Mouse (Mus musculus) c-Kit-negative CD71-positive TER-119-positive erythroid progenitor cells, embryonic 14.5 days (primary cell): ENCODE measurements around the gene Ccdc15.
"Not testable (repeated sequence)": the region's sequence is repeated elsewhere in the genome, so short reads cannot be mapped to it uniquely, and the experiment has no call there.

Experiments
- DNase-seq: peaks from one replicate; pipeline ENCODE4 v3.0.0-alpha.2; 2013; ENCODE audit warnings: low read depth, low spot score

Gene Ccdc15

DNA sequence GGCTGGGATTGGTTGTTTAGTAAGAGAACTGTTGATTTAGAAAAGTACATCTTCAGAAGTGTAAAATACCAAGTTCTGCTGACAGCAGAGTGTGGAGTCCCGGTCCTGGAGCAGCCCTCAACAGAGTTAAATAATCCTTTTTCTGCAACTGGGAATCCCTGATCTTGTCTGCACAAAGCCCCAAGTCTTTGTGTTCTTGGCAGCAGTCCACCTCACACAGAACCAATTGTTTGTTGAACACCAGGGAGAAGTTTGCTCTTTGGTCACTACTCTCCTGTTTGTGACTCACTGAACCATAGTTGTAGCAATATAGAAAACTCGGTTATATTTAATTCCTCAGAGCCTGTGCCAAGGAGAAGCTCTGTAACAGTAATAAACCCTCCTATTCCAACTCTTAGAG is 3.0 kb upstream of the Ccdc15 start:
- no peak for DNase-seq

DNA sequence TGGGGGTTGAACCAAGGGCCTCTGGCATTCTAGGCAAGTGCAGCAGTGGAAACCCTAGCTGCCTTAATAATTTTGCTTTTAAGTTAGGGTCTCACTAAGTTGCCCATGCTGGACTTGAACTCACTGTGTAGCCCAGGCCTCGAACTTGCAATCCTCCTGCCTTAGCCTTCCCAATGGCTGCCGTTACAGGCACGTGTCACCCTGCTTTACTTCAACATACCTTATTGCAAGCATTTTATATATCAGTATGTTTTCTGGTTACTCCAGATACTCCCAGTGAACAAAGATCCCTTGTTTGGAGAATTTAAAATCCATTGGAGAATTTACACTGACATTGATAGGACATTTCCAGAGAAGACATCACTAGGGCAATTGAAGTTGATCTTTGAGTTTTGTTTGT is 818 bp upstream of the Ccdc15 start:
- no peak for DNase-seq

DNA sequence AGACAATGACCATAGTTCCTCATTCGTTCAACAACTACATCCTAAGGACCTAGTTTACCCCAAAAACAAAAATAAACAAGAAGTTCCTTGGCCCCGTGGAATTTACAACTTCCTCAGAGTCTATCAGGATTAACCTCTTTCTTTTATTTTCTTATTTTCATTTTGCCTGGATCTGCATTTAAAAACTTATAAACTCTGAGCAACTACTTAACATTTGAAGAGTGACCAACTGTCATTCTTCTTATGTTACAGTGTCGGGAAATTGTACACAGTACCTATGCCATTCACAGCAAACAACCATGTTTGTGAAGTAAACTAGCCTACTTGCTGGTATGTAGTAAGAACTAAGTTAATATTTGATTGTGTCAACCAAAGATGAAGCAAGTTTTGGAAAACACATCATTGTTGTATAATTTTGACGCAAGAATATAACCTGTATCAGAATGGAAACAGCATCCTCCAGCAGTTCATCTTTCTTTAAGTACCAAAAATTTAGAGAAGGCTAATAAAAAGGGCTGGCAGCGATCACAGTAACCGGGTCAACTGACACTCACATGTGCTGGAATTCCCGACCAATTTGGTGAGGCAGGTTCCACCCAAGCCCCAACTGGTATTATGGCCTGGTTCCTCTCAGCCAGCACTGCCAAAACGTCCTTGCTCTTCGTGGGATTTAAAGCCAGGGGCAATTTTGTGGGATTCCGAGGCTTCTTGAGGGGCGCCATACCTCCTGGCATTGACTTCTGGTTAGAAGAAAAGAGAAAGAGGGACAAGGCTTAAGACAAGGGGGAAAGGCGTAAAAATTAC is 846 bp downstream of the Ccdc15 start:
- peak; percentile 40 for DNase-seq

DNA sequence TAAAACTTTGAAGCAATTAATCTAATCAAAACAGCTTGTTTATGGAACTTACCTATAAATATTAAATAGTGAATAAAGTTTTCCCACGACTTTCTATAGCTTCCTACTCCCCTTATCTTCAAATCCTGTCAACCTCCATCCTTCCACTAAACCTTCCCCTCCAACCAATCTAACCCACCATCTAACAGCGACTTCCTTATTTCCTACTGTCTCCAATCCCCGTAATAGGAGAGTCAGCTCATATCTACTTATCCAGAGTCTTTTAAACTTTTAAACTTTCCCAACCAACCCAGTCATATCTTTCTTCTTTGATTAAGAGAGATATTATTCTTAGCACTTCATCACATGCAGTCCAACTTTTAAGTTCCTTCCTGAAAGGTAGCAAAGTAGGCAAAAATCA is 2.8 kb downstream of the Ccdc15 start:
- no peak for DNase-seq

DNA sequence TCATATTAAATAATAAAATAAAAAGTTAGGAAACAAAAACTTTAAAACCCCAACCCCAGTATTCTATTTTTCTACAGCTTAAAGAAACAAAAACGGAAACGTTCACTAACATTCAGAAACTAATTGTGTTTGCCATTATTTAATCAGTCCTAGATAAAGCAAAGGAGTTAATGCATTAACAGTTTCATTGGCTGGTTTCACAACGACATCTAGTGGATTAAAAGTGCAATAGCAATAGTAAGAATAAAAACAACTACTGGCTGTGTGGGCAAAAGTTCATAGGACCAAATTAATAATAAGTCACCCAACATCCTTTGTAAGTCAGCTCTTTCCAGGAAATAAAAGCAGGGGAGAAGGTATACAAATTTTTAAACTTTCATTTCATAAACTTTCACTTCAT is 18.8 kb downstream of the Ccdc15 start:
- no peak for DNase-seq

DNA sequence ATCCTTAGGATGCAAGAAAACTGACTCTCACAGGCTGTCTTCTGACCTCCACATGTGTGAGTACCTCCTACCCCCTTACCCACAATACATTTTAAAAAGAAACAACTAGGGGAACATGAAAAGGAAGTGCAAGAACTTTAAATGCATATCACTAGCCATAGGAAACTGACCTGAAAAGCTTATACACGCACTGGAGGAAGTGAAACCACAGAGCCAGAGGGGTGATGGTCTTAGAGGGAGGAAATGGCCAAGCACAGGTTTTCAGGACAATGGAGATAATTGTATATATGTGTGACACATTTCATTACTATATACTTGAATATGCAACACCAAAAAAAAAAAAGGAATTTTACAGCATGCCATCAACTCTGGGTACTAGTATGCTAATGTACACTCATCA is 46.5 kb downstream of the Ccdc15 start:
- DNase-seq: no peak

DNA sequence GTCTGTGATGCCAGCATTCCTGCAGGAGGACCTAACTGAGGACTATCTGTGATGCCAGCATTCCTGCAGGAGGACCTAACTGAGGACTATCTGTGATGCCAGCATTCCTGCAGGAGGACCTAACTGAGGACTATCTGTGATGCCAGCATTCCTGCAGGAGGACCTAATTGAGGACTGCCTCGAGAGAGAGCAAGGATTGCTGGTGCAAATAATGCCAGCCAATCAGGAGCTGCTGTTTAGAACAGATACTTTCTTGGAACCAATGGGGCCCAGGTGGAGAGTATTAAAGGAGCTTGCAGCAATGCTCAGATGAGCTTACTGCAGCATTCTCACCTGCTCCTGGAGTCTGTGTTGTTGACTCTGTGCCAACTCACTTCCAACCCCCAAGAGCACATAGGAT is 47.7 kb downstream of the Ccdc15 start:
- not testable (repeated sequence) for DNase-seq

DNA sequence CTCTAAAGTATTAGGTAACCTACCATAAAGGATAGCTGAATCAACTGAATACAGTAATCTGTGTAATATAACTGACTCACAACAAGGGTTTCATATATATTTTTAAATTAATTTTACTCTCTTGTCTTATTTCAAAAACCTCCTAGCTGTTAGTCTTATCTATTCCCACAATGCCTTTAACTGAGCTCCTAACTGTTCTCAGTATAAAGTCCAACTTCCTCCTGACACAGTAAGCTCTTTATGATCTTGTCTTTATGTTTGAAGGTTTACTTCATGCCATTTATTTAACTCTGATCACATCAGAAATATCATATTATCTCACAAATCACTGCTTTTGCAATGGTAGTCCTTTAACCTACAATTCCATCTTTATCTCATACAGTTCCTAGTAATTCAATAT is 52.6 kb downstream of the Ccdc15 start:
- no peak for DNase-seq

DNA sequence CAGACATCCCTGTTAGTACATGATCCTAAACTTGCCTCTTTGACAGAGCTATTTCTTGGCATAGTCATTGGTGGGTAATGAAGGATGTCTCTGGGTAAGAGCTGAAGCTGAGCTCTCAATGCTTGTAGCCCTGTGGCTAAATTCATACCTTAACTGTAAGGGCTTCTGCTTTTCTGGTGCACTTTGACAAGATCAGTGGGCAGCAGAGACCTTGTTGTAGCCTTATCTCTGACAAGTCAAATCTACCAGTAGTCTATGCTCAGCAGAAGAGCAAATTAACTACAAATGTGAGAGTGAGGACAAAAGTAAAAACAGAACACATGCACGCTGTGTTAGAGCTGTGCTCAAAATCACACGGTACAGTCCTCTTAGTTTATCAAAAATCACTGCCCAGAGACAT is 81.6 kb downstream of the Ccdc15 start:
- DNase-seq: no peak

DNA sequence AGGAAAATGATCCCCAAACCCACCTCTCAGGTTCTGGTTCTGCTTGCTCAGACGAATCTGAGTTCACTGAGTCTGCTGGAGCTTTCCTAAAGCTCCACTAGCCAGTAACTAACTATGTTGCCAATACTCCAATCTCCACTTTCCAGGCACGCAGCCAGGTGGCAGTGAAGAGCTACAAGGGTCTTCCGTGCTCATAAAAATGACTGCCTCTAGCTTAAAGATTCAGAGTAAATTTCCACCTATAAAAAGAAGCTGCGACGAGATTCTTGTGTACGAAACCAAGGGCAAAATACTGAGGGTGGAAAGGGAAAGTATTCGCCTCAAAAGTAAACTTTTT is 92.4 kb downstream of the Ccdc15 start:
- DNase-seq: no peak

DNA sequence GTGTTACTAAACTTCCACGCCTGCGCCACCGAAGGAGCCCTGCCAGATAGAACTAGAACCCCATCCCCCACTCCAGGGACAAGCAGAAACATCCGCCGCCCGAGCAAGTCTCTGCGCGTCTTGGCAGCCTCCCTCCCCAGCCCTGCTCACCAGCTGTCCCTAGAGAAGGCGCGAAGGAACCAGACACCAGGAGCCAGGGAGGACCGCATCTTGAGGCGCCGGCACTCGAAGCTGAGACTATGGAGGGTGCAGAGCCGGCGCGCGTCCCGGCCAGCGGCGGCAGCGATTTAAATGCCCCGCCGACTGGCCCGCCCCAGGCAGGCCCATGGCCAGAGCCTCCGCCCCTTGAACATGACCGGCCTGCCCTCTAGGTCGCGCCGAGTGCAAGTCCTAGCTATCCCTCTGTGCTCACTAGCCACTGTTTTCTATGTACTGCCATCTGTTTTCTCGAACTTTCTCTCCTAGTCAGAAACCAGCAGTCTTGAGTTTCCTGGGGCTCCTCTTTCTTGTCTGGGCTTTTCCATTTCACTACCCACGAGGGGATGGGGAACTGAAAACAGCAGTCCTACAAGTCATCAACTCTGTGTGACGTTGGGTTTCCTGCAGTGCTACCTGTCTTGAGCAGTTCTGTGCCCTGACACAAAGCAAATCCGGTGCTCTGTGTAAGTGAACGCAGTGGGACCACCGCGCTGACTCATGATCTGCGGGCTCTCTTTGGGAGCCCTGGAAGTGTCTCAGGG is 92.9 kb downstream of the Ccdc15 start, which contains the start of gene Slc37a2:
Gene Slc37a2, minus strand, starts transcription at position 590 of the 740 bp plus-strand sequence.
- no peak for DNase-seq

DNA sequence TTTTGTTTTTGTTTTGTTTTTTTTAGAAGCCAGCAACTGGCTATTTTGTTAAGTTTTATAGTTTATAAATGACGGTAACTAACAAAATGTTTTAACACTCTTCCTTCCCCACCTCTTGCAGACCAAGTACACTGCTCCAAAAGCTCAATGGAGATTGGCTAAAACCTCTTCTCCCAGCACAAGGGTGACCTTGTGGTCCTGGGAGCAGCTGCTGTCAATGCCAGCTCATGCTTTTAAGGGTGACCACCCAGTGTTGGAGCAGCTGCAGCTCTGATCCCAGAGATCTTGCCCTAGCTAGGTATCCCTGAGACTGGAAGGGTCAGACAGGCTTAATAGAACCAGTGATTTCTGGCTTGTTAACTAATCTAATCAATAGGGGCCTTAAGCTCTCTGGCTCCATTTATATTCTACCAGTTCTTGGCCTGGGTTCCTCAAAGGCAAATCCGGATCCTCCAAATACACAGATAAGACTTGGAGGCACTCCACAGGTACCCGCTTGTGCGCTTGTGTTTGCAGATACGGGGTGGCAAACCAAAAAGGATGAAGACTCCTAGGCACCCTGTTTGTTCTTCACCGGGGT is 93.6 kb downstream of the Ccdc15 start:
- no peak for DNase-seq

DNA sequence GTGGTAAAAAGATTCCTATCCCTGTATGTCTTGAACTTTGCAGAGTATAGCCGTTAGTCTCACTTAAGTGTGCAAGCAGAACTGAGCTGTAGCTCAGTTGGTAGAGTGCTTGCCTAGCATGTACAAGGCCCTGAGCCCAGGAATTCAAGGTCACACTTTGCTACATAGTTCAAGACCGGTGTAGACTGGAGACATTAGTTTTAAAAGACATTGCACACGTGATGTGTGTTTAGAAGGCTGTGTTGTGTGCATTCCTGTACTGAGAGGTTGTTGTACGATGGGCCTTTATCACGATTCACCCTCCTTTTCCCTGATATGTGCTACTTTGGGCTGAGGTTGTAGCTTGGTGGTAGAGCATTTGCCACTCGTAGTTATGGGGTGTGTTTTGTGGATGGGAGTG is 97.6 kb downstream of the Ccdc15 start:
- no peak for DNase-seq

DNA sequence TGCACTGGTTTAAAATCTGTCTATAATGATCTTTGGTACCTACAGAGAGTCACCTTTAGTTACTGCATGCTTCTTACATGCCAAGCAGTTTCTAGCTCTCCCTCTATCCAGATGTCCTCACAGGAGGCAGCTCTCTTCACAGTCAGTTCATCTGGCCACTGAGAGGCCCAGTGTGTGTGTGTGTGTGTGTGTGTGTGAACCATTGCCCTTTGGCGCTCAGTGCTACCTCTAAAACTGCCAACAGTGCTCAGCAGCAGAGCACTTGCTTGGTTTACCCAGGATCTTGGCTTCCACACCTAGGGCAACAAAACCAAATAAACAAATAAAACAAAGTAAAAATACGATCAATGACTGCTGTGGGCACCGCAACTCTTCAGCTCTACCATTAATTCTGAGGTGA is 98.3 kb downstream of the Ccdc15 start:
- DNase-seq: no peak

DNA sequence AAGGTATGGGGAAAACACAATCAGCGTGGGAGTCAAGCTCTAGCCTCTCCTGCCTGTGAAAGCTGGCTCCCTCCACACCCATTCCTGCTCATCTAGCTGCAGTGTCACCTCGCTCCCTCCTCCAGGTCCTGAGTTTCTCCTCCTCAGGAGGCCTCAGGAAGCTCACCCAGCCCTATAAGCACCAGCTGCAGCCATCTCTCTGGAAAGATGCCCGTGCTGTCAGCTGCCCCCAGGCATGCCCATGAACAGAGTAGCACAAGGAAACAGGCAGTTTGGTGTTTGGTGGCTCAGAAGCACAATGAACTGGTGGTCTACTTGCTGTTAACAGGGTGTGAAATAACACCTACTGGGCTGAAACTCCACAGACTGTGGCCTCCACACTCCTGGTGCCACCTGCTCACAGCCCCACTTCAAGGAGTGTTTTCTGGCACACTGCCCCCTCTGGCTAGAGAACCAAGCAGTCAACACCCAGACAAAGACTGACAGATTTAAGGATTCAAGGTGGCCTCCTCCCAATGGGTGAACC is 99.8 kb downstream of the Ccdc15 start:
- no peak for DNase-seq

DNA sequence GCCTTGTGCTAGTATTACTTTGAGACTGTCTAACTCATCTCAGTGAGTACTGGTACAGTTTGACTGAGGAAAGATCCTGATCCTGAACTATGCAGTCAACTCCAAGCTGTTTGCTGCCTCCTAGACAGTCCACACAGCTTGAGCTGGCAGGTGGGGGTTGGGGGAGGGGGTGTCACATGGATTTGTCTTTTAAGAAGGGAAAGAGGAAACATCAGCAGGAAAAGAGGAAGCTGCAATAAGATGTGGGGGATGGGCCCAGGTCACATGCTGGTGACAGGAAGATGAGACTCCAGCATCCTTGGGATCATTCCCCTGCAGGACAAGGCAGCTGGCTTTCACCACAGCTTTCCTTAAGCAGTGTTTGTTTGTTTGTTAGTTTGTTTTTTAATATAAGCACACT is 100.8 kb downstream of the Ccdc15 start:
- no peak for DNase-seq

DNA sequence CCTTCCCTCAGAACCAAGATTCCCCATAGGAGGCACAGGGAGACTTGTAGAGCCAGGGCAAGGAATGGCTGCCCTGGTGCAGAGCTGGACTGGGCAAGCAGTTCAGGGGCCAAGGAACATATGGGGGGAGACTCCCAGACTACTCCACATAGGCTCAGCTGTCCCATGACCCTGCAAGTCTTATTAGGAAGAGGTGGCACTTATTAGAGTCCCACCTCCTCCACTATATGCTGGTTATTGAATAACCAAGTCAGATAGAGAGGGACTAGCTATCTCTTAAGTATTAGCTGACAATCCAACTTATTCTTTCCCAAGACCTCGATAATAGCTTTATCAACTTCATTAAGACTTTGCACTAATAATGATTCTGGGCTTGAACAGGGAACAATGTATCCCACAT is 102.4 kb downstream of the Ccdc15 start:
- DNase-seq: no peak

DNA sequence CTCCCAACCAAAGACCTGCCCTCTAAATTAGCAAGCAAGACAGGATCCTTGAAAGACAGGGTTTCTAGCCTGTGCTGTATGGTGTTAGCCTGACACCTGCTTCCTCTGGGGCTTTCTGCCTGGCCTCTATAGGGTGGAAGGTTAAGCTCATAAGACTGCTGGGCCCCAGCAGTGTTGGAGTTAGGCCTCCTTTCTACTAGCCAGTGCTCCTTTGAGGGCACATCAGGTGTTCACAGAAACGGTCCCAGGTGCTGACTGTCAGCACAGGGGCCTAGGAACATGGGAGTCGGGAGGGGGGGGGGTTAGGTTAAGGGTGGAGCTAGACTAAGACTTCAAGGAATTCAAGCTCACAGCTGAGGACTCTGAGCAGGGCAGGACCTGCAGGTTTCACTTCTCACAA is 102.8 kb downstream of the Ccdc15 start:
- DNase-seq: no peak

DNA sequence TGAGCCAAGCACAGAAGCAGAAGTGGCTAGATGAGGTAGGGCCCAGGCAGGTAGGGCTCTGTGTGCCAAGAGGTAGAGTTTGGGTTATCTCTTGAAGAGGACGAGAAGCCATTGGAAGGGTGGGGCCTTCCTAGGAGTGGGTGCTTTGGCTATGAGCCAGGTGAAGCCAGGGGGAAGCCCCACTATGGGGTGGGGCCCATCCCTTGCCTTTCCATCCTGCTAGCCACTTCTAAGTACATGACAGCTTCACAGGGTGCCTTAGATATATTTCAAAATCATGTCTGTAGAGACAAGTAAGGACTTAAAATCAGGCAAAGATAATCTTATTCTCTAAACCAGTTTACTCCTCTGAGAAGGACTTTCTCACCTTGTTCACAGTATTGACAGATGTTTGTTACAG is 103.6 kb downstream of the Ccdc15 start:
- DNase-seq: no peak

DNA sequence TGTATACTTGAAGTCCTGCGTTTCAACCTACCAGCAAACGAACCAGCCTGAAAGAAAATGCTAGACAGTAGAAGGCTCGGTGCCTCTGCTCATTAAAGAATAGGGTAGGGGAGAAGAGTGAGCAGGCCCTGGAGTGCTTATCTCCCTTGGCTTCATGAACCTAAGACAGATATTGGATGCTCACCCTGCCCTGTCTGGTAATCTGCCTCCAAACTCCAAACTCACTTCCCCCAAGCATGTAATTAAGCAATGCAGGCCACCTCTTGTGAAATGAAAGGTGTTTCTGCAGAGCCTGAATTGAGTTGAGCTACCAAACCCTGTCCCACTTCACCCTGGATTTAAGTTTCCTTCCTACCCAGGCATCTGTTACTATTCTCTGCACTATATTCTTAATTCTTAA is 105.5 kb downstream of the Ccdc15 start:
- no peak for DNase-seq

DNA sequence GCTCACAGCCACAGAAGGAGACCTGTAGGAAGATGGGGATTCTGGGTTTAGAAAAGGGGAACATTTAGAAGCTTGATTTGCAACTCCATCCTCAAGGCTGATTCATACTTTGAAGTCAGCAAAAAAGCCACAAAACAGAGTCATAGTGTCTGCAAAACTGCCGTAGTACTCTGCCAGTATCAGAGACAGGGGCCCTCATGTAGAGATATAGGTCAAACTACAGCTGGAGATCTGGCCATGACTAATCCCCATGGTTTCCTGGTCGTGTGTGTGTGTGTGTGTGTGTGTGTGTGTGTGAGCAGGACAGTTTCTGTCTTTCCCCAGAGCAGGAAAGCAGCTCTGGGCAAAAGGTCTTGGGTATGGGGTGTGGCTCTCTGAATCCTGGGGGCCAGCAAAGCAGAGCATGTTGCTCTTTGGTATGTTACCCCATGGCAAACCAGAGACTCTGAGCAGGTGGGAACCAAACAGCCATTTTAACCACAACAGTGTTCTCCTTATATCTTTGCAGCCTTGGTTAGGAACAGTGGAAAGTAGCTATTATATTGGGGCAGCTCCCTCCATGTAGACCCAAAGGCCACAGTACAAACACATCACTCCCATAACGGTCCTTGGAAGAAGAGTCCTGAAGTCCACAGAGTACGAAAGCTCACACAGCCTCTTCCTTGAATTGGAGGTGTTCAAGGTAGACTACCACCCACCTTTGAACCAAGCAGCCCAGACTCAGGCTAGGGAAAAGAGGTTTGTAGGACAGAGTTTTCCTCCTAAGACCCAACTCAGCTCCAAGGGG is 112.1 kb downstream of the Ccdc15 start:
- no peak for DNase-seq
